Mouse (Mus musculus): ENCODE results near the gene Atad2b.
"Not testable (repeated sequence)": the region's sequence is repeated elsewhere in the genome, so short reads cannot be mapped to it uniquely, and the experiment has no call there.

DNA sequence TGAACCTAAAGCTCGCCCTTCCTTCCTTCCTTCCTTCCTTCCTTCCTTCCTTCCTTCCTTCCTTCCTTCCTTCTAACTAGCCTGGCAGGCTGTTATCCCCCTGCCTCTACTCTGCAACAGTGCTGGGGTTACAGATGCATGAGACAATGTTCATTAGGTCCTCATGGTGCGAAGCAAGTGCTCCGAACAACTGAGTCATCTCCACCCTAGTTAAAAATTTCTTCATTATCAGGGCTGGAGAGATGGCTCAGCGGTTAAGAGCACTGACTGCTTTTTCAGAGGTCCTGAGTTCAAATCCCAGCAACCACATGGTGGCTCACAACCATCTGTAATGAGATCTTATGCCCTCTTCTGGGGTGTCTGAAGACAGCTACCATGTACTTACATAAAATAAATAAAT lies 30.6 kb upstream of the Atad2b start:
- not testable (repeated sequence) for TF ChIP-seq HCFC1 (IDR thresholded peaks at IDR 0.05; ENCODE audit: borderline replicate concordance, insufficient read depth, low read length); ZC3H11A (IDR thresholded peaks at IDR 0.05; ENCODE audit: borderline replicate concordance, low read depth, low read length)

Measured in ES-E14 (cell line).